Mouse (Mus musculus) right cerebral cortex, adult 2 months (tissue): ENCODE data around the gene Rasl10b.

Experiments
- DNase-seq, 2 experiments: peaks; one replicate each; pipeline ENCODE4 v3.0.0; 2021 to 2022; ENCODE audit warnings: low spot score in 2 of 2

Gene Rasl10b

GRCm38 (mm10) chr11:83432533-83432932 lies 23.6 kb downstream of the Rasl10b start:
- no peak for DNase-seq

GRCm38 (mm10) chr11:83437377-83437776 lies 28.4 kb downstream of the Rasl10b start, which contains the start of gene 1700020L24Rik:
Gene 1700020L24Rik, plus strand, starts transcription at chr11:83437677.
- DNase-seq = no peak

- no peak for DNase-seq
Observed at GRCm38 (mm10) chr11:83439426-83440060, 30.6 kb downstream of the Rasl10b start.

- peak; percentile 87 to 89 for DNase-seq
Observed at GRCm38 (mm10) chr11:83440081-83441064, 31.4 kb downstream of the Rasl10b start.

GRCm38 (mm10) chr11:83441235-83441634 lies 32.3 kb downstream of the Rasl10b start:
- no peak for DNase-seq

GRCm38 (mm10) chr11:83442596-83443267 lies 33.8 kb downstream of the Rasl10b start:
- peak; percentile 85 to 90 for DNase-seq

GRCm38 (mm10) chr11:83443824-83444223 lies 34.9 kb downstream of the Rasl10b start:
- no peak for DNase-seq

- no peak for DNase-seq
Observed at GRCm38 (mm10) chr11:83445001-83445400, 36.1 kb downstream of the Rasl10b start.

- DNase-seq = no peak
Observed at GRCm38 (mm10) chr11:83447612-83448011, 38.7 kb downstream of the Rasl10b start.

GRCm38 (mm10) chr11:83448021-83448926 lies 39.3 kb downstream of the Rasl10b start:
- no peak for DNase-seq

- DNase-seq = no peak
Observed at GRCm38 (mm10) chr11:83448927-83449236, 39.9 kb downstream of the Rasl10b start.

- no peak for DNase-seq
Observed at GRCm38 (mm10) chr11:83449298-83449697, 40.4 kb downstream of the Rasl10b start.

- DNase-seq = no peak
Observed at GRCm38 (mm10) chr11:83450550-83450949, 41.6 kb downstream of the Rasl10b start.

- no peak for DNase-seq
Observed at GRCm38 (mm10) chr11:83451281-83451680, 42.3 kb downstream of the Rasl10b start.

GRCm38 (mm10) chr11:83454548-83454947 lies 45.6 kb downstream of the Rasl10b start:
- no peak for DNase-seq

- no peak for DNase-seq
Observed at GRCm38 (mm10) chr11:83455608-83456007, 46.7 kb downstream of the Rasl10b start.

- DNase-seq = no peak
Observed at GRCm38 (mm10) chr11:83457257-83457656, 48.3 kb downstream of the Rasl10b start.

- no peak for DNase-seq
Observed at GRCm38 (mm10) chr11:83457912-83458601, 49.1 kb downstream of the Rasl10b start.

- no peak for DNase-seq
Observed at GRCm38 (mm10) chr11:83461462-83462027, 52.6 kb downstream of the Rasl10b start.

- peak in 1 of 2 experiments; percentile 28 for DNase-seq
Observed at GRCm38 (mm10) chr11:83462711-83463244, 53.8 kb downstream of the Rasl10b start, which contains the start of gene Mmp28. Gene Mmp28, minus strand, starts transcription at chr11:83463071.
